Comparison of ENCODE assay signal across 11 mouse cellular contexts in the genomic region with DNA sequence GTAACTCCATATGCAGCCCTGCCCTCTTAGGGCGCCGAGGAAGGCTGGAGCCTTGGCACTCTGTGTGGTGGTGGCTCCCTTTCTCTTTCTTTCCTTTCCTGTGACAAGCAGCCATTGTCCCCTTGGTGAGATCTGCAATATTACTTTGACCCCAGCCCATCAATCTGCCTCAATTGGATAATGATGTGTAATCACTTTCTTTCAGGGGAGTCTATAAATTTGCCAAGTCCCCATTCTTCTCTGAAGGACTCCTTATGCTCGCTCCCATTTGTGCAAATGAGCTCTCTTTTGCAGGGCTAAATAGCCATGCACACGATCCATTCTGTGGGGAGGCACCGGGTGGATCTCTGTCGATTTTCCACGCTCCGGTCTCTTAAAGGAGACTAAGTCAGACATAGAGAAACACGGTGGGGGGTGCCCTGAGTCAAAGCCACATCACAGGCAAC.
DNase-seq lines count a peak whose midpoint lies in the region; ATAC-seq and TF ChIP-seq lines count a peak whose summit lies in the region.
"Had no signal": no experiment of that assay in that cellular context is flagged by ENCODE, and none has a peak within 500 bp of the region (broad histone marks: within the 10 kb centered on the region; RNA-seq: fewer than 3 reads in every experiment).

No protein-coding gene starts in this region.

- no peak overlapping the region for H3K9ac ChIP-seq in embryonic facial prominence, embryonic 13.5 days
- no peak overlapping the region for H3K9ac ChIP-seq in hindbrain, embryonic 14.5 days
- no peak overlapping the region for H3K9ac ChIP-seq in neural tube, embryonic 11.5 days (ENCODE audit: low read length)
- no peak overlapping the region for H3K9ac ChIP-seq in intestine, postnatal 0 days (ENCODE audit: low read depth, low read length)

- H3K4me2 ChIP-seq in embryonic facial prominence, embryonic 13.5 days: peak overlapping the region; percentile 37
- H3K4me2 ChIP-seq in hindbrain, embryonic 14.5 days (replicated peaks): peak overlapping the region; percentile 32
- no peak overlapping the region; the same call in 1 of the 2 replicates for H3K4me2 ChIP-seq in neural tube, embryonic 11.5 days (ENCODE audit: low read depth)
- no peak overlapping the region for H3K4me2 ChIP-seq in intestine, postnatal 0 days (replicated peaks; ENCODE audit: low read depth)

- H3K9me3 ChIP-seq in embryonic facial prominence, embryonic 13.5 days: no peaks in the 10 kb centered on the region
- H3K9me3 ChIP-seq in hindbrain, embryonic 14.5 days (ENCODE audit: control insufficient read depth, low read length): no peaks in the 10 kb centered on the region
- H3K9me3 ChIP-seq in neural tube, embryonic 11.5 days (ENCODE audit: control insufficient read depth, low read length): no peaks in the 10 kb centered on the region
- H3K9me3 ChIP-seq in intestine, postnatal 0 days (ENCODE audit: control insufficient read depth): no peaks in the 10 kb centered on the region

- H3K27ac ChIP-seq in embryonic facial prominence, embryonic 13.5 days: no peak overlapping the region
- no peak overlapping the region for H3K27ac ChIP-seq in hindbrain, embryonic 14.5 days
- H3K27ac ChIP-seq in neural tube, embryonic 11.5 days (ENCODE audit: low read depth, low read length): no peak overlapping the region
- no peak overlapping the region for H3K27ac ChIP-seq in intestine, postnatal 0 days (ENCODE audit: low read depth, low read length)
- H3K27ac ChIP-seq: gastrocnemius, adult 2 months had no signal

- ATAC-seq in embryonic facial prominence, embryonic 13.5 days (ENCODE audit: insufficient number of reproducible peaks, insufficient read depth, low FRiP score, low TSS enrichment, low read depth): no peak
- ATAC-seq in hindbrain, embryonic 14.5 days (ENCODE audit: low FRiP score): peak; percentile 95
- peak; percentile 93 for ATAC-seq in neural tube, embryonic 11.5 days (ENCODE audit: insufficient read depth, low FRiP score, low TSS enrichment)
- no peak for ATAC-seq in intestine, postnatal 0 days

- peaks cover 6% of the 10 kb centered on the region; the same call in 1 of the 2 replicates for H3K4me1 ChIP-seq in embryonic facial prominence, embryonic 13.5 days
- H3K4me1 ChIP-seq in hindbrain, embryonic 14.5 days (replicated peaks; ENCODE audit: control insufficient read depth, insufficient read depth, low read length): peaks cover 10% of the 10 kb centered on the region; the same call in 1 of the 2 replicates
- peaks cover 5% of the 10 kb centered on the region for H3K4me1 ChIP-seq in neural tube, embryonic 11.5 days (ENCODE audit: control insufficient read depth, insufficient read depth, low read length)
- no peaks in the 10 kb centered on the region for H3K4me1 ChIP-seq in intestine, postnatal 0 days (replicated peaks; ENCODE audit: control insufficient read depth, insufficient read depth, low read length)

- TF ChIP-seq CTCF in intestine, postnatal 0 days (IDR thresholded peaks at IDR 0.05; ENCODE audit: low read depth): no peak

- H3K4me3 ChIP-seq in embryonic facial prominence, embryonic 13.5 days: no peak overlapping the region
- H3K4me3 ChIP-seq in hindbrain, embryonic 14.5 days (replicated peaks; ENCODE audit: low read length): no peak overlapping the region
- no peak overlapping the region for H3K4me3 ChIP-seq in neural tube, embryonic 11.5 days (ENCODE audit: low read depth, low read length)
- no peak overlapping the region for H3K4me3 ChIP-seq in intestine, postnatal 0 days (ENCODE audit: low read depth, low read length)
- H3K4me3 ChIP-seq: gastrocnemius, adult 2 months had no signal

- H3K27me3 ChIP-seq in embryonic facial prominence, embryonic 13.5 days: no peaks in the 10 kb centered on the region
- H3K27me3 ChIP-seq in hindbrain, embryonic 14.5 days (ENCODE audit: control insufficient read depth, insufficient read depth, low read length): peaks cover 52% of the 10 kb centered on the region
- H3K27me3 ChIP-seq in neural tube, embryonic 11.5 days (ENCODE audit: control insufficient read depth, insufficient read depth, low read length): peaks cover 23% of the 10 kb centered on the region
- H3K27me3 ChIP-seq in intestine, postnatal 0 days (replicated peaks; ENCODE audit: control insufficient read depth, insufficient read depth, low read length): no peaks in the 10 kb centered on the region

- DNase-seq in ZHBTc4 (ENCODE audit: low read depth, low spot score): peak; percentile 85
- DNase-seq in hindbrain, embryonic 14.5 days (ENCODE audit: low spot score): peak; percentile 70
- peak; percentile 87 for DNase-seq in neural tube, embryonic 11.5 days (ENCODE audit: low spot score)
- DNase-seq in ovary, postnatal 36 days (ENCODE audit: low spot score): no peak
- DNase-seq in urinary bladder, postnatal 10 days (ENCODE audit: low spot score): no peak
- no peak for DNase-seq in thymus, postnatal 36 days
- DNase-seq: gastrocnemius, adult 2 months; kidney, adult 9 months; lung, adult 18-20 months had no signal

- no peaks in the 10 kb centered on the region for H3K36me3 ChIP-seq in embryonic facial prominence, embryonic 13.5 days
- no peaks in the 10 kb centered on the region for H3K36me3 ChIP-seq in hindbrain, embryonic 14.5 days (replicated peaks; ENCODE audit: control insufficient read depth, insufficient read depth)
- no peaks in the 10 kb centered on the region for H3K36me3 ChIP-seq in neural tube, embryonic 11.5 days (ENCODE audit: control insufficient read depth, insufficient read depth, low read length)
- no peaks in the 10 kb centered on the region for H3K36me3 ChIP-seq in intestine, postnatal 0 days (ENCODE audit: control insufficient read depth, insufficient read depth)

- 16% methylated on average over 9 of the region's 9 CpGs for WGBS in embryonic facial prominence, embryonic 13.5 days
- WGBS in hindbrain, embryonic 14.5 days: 10% methylated on average over 9 of the region's 9 CpGs
- WGBS in neural tube, embryonic 11.5 days: 5% methylated on average over 9 of the region's 9 CpGs
- WGBS in intestine, postnatal 0 days: 79% methylated on average over 9 of the region's 9 CpGs

Comparison
In these comparisons a context has a peak if more than half of its experiments do, and no peak if none do; other contexts are left out.
1. DNase-seq: peak in ZHBTc4 (single experiment), hindbrain, embryonic 14.5 days (single experiment) and neural tube, embryonic 11.5 days (single experiment); none in ovary, postnatal 36 days (single experiment), urinary bladder, postnatal 10 days (single experiment) and thymus, postnatal 36 days (0 of 2).
2. ATAC-seq: peak in hindbrain, embryonic 14.5 days (single experiment) and neural tube, embryonic 11.5 days (single experiment); none in embryonic facial prominence, embryonic 13.5 days (single experiment) and intestine, postnatal 0 days (single experiment).
3. H3K4me2 ChIP-seq: peak in embryonic facial prominence, embryonic 13.5 days (single experiment) and hindbrain, embryonic 14.5 days (single experiment); none in neural tube, embryonic 11.5 days (single experiment) and intestine, postnatal 0 days (single experiment).